Mouse (Mus musculus) kidney, adult 9 months (tissue): ENCODE measurements around the gene Sf3a1.
"Not testable (repeated sequence)": the region's sequence is repeated elsewhere in the genome, so short reads cannot be mapped to it uniquely, and the experiment has no call there.

ENCODE experiments used
- DNase-seq: peaks from one replicate; pipeline ENCODE4 v3.0.0; 2022

Gene Sf3a1

DNA sequence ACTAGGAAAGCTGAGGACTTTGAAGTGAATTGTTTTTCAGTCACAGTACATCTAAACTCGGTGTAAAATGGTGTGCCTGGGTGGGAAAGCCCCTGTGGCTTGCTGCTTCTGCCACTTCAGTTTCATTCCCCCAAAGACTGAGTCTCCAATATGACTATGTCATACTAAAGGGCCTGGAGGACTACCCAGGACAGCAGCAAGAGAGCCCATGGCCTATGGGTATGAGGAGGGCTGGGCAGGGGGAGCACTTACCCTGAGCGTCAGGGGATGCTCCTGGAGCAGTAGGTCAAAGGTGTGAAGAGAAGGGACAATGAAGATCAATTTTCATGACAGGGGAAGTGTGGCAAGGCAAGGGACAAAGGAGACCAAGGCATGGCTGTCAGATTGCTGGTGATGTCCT, 21.2 kb upstream of the Sf3a1 start:
- DNase-seq, result no peak

DNA sequence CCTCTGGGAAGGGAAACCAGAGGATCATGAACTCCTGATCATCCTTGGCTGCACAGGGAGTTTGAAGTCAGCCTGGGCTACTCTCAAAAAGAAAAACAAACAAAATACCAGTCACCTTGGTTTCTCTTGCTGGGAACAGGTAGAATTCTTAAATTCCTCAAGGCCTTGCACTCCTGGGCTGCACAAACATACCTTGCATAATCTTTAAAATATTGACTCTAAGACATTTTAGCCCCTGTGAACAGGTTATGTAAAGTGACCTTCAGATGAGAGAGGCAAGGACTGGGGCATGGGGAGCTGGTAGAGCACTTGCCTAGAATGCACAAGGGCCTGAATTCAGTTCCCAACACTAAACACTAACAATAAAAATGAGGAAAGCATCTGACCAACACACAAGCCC, 18.6 kb upstream of the Sf3a1 start:
- DNase-seq, result no peak

DNA sequence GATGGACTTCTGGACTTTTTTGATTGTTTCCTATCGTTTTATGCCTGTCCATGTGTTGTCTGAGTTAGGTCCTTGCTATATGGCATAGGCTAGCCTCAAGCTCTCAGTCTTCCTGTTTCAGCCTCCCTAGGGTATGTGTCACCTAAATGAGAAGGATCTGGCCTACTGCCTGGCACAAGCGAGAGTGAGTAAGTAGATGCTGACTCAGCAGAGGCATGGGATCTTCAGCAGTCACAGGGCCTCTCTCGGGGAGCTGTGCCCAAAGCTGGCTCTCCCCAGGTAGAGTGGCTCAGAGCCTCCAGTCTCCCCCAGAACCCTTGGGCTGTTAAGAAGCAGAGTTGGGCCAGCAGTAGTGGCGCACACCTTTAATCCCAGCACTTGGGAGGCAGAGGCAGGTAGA, 17.8 kb upstream of the Sf3a1 start:
- DNase-seq, result no peak

DNA sequence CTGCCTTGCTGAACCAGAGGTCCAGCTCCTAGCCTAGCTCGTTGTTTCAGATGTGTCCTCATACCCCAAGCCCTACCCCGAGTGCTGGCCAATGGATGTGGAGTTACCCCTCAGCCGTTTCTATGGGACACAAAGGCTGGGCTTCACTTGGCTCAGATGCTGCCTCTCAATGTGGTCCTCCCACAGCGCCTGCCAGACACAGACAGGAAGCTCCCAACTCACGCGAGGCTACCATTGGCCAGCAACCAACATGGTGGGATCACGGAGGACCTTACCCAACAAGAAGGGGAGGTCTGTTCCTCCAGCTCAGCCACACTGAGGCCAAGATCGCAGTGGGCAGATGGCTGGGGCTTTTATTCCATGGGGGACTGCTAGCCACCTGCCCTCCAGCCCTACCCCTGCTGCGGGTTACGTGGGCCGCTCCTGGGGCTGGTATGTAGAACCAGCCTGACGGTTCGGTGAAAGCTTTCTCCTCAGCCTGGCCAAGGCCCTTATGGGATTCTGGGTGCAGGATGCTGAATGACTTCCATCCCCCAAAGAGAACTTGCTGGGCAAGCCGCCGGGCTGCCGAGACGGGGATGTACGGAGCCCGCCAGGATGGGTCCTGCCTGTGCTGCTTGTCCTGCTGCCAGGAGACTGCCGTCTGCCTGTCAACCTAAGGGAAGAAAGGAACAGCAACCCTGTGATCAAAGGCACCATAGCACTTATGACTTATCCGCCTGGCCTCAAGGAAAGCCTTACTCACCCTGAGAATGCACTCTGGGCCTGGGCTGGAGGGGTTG, 16.7 kb upstream of the Sf3a1 start:
- no peak for DNase-seq

DNA sequence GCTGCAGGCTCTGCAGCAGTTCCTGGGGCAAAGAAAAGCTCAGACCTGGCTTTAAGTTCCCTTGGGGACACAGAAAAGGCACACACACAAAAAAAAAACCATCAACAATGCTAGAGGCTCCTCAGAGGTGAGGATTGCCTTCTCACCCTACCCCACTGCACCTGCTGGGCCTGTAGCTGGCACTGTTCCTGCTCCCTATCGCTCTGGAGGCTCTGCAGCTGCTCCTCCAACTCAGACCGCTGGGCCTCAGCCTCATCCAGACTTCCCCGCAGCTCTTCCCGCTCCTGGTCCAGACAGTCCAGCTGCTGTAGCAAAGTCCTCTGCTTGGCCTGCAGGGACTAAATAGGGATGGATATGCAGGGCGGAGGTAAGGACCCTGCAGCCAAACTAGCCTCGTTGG, 13.8 kb upstream of the Sf3a1 start:
- no peak for DNase-seq

DNA sequence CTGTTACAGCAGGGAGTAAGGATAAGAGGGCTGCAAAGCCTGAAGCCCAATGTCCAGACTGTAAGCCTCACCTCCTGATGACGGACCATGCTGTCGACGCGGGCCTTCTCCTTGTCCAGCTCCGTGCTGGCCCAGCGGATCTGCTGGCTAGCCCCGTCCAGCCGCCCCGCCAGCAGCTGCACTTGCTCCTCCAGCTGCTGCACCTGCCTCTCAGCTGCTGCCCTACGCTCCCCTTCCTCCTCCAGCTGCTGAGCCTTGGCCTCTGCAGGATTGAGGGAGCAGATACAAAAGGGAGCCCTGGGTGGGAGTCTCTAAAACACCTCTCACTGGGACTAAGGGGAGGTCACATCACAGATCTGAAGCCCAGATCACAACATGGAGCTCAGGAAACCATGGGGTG, 13.1 kb upstream of the Sf3a1 start:
- DNase-seq, result no peak

DNA sequence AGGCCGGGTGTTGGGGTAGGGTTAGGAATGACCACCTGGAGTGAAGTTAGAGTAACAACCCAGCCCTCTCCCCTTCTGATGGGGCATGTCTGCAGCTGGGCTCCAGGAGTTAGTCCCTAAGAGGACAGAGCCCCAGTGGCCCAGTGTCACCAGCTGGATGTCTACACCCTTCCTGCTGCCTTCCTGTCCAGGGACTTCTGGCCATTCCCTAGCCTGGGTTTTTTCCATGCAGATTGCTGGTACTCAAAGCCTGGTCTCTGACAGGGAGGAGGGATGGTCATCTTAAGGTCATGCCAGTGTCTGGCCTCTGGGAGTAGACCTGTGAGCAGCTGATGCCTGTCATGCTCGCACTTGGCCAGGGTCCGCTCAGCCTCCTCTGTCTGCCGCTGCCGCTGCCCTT, 12.0 kb upstream of the Sf3a1 start:
- peak; percentile 55 for DNase-seq

DNA sequence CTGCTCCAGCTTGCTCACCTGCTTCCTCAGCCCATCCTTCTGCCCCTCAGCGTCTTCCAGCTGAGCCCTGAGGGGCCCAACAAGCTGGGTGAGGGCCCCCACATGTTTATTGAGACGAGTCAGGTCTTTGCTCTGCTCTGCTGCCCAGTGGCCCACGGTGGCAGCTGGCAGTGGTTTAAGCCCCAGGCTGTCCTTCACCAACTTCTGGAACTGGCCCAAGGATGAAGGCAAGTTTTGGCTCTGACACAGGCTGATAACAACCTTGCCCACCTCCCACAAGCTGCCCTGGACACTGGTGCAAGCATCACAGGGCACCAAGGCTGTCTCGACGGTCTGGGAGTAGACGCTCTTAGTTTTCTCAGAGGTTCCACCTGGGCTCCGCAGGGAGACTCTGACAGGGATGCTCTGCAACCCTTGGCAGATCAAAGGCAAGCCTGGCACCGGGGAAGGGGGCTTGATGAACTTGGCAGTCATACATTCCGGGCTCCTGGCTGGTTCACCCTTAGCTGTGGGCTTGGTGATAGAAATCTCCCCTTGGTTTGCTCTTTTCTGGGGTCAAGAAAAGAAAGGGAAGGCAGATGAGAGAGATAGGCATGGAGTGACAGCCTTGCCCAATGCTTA, 11.5 kb upstream of the Sf3a1 start:
- no peak for DNase-seq

DNA sequence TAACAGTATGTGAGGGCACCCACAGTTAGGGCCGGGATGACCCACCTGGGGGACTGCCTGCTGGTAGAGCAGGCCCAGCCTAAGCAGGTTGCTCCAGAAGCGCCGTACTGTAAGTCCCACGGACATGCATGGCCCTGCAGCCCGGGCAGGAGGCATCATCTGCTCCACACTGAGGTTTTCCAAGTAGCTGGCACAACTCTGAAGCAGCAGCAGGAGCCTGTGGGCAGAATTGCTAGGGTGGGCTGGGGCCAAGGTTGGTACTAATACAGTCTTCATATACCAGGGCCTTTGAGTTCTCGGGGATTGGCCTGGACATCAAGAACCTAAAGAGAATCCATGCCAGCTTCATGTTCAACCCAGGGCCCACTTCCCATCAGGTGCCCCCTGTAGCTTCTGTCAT, 10.3 kb upstream of the Sf3a1 start:
- no peak for DNase-seq

DNA sequence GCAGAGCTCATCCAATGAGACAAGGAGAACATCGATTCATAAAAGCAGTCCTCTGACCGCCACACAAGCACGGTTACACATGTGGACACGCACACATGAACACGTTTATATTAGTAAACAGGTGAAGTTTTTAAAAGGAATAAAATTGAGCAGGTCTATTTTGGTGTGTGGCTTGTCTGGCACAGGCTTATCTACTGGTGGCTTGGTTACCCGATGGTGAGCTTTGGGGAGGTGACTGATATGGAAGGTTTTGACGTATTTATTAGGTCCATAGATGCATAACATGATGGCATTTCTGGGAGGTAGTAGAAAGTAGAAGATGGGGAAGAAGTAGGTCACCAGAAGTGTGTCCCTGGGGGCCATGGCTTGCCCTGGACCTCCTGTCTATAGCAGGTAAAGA, 6.5 kb upstream of the Sf3a1 start:
- no peak for DNase-seq

DNA sequence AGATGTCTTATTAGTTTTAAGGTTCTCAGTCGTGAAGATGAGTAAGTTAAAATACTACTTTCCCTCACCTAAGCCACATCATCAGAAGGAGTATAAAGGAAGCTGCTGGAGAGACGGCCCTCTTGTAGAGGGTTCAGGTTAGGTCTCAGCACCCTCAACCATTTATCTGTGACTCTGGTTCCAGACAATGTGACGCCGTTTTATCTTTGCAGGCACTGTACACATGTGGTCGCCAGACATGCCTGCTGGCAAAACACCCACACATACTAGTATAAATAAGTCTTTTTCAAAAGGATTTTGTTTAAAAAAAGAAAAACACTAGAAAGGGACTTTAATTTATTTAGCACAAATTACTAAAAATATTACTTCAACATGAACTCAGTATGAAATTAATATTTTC, 4.5 kb upstream of the Sf3a1 start:
- no peak for DNase-seq

DNA sequence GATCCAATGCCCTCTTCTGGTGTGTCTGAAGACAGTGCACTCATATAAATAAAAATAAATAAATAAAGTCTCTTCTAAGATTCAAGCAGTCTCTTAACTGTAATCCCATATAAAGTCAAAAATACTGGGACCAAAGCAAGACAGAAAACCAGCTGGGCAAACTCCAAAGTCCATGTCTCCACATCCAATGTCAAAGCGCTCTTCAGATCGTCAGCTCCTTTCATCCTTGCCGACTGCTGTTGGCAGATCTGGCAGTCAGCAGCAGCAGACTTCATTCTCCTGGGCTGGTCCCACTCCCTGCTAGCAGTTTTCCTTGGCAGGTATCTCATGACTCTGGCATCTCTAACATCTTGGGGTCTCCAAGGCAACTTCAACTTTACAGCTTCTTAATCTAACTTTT, 1.5 kb upstream of the Sf3a1 start:
- peak; percentile 71 for DNase-seq

DNA sequence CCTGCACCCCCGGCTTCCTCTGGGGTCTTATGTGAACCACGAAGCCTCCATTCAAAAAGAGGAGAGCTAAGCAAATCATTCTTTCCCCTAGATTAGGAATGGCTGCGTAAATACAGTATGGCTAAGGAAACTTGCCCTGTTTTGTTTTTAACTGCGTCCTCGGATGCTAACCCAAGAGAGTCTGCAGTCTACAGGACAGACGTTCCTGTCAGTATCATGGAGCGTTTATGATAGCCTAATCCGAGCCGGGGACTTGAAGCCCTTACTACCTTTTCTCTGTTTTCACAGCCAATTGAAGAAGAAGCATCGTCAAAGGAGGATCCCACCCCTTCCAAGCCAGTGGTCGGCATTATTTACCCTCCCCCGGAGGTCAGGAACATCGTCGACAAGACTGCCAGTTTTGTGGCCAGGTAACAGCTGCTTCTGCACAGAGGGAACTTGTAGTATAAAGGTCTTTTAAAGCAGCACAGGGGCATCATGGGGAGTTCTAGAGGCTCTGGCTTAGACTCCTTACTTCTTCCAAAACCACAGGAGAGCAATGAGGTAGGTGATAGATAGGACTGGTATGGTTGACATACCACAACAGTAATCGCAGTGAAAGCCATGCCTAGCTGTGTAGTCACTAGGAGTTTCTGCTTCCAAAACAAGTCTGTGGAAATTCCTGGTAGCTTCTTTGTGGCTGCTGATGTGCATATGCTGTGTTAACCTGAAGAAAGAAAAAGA, 769 bp downstream of the Sf3a1 start:
- DNase-seq, result no peak

DNA sequence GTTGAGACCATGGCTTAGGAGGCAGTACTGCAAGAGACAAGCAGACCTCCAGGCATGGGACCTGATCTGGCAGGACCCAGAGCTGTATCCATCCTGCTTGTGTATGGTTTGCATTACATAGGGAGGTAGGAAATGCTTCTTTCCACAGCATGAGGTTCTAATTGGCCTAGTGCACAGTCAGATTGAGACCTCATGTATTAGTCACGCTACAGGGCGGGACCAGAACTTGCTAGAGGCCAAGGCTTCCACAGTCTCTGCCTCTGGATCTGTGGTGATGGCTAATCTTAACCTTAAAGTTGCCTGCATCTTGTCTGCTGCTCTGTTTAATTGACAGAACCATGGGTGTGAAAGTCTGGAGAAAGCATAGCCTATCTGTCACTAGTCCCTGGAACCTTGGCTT, 4.6 kb downstream of the Sf3a1 start:
- DNase-seq, result no peak

DNA sequence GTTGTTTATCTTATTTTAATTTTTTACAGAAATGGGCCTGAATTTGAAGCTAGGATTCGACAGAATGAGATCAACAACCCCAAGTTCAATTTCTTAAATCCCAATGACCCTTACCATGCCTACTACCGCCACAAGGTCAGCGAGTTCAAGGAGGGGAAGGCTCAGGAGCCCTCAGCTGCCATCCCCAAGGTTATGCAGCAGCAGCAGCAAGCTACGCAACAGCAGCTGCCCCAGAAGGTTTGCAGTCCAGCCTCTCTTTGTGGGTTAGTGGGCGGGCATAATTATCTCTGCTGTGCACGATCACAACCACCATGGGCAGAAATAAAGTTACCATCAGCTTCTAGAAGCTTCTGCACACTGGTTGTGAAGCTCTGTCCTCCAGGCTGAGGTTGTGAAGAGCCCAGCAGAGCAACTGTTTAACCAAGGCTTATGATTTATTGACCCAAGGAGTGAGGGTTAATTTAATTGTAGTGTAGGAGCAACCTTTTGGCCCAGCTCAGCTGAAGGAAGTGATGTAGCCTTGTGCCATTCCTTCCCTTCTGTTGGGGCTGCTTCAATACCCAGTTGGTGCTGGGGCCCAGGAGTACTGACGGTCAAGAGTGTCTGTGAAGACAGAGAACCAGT, 6.4 kb downstream of the Sf3a1 start:
- peak; percentile 62 for DNase-seq

DNA sequence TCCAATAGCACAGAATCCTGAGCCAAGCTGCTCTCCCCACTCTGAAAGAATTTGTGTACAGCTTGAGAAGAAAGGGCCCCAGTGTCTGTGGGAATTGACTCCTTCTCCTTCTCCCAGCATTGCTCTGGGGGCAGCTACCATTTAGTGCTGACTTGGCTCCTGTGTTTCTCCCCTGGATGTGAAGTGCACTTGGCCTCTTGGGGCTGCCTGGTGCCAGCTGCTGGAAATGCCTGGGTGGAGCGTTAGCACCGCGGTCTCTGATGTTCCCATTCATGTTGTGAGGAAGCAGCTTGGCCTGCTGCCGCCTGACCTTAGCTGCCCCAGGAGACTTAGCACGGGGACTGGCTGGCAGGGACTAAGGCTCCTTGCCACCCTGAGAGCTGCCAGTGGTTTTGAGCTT, 14.4 kb downstream of the Sf3a1 start:
- peak; percentile 67 for DNase-seq

DNA sequence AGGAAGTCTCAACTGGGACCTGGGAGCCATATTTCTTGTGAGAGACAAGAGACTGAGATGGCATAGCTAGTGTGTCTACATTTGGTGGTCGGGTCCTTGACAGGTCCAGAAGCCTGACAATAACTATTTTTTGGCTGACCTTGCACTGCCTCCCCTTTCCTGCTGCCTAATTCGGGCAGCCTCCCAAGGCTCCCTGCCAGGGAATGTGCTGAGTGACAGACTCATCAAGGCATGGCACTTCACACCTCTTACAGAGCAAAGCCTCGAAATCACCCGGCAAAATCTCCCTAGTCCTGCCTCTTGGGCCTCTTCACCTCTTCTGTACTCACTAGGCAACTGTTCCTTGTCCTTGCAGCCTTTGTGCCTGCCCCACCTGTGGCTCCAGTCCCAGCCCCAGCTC, 17.6 kb downstream of the Sf3a1 start:
- DNase-seq, result peak; percentile 20

DNA sequence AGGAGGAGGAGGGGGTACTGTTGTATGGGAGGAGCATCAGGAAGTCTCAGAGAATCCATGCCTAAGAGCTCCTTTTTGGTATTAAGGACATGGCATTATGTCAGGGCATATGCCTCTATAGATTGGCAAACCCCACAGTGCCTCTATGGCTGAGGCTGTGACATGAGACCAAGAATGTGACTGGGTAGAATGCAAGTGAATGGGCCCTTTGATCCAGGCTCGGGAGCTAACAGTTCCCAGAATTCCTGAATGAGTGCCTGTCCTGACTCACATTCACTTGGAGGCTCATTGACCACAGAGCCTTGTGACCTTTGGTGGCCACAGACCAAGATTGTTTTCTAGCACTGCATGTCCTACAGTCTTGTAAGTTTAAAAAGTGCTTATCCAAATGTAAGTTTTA, 21.9 kb downstream of the Sf3a1 start:
- peak; percentile 25 for DNase-seq

DNA sequence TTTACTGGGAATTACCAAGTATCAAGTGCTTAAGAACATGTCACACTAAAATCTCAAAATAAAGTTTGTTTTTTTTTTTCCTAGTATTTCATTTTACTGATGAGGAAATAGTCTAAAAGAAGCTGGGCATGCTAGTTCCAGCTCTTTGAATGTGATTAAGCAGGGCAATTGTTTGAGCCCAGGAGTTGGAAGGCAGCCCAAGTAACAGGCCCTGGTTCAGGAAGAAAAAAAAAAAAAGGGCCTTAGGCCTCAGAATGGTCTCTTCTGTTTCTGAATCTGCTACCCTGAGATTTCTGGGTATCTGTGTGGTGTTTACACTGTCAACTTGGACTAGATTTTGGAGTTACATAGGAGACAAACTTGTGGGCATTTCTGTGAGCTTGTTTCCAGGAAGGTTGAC, 23.4 kb downstream of the Sf3a1 start:
- peak; percentile 32 for DNase-seq

DNA sequence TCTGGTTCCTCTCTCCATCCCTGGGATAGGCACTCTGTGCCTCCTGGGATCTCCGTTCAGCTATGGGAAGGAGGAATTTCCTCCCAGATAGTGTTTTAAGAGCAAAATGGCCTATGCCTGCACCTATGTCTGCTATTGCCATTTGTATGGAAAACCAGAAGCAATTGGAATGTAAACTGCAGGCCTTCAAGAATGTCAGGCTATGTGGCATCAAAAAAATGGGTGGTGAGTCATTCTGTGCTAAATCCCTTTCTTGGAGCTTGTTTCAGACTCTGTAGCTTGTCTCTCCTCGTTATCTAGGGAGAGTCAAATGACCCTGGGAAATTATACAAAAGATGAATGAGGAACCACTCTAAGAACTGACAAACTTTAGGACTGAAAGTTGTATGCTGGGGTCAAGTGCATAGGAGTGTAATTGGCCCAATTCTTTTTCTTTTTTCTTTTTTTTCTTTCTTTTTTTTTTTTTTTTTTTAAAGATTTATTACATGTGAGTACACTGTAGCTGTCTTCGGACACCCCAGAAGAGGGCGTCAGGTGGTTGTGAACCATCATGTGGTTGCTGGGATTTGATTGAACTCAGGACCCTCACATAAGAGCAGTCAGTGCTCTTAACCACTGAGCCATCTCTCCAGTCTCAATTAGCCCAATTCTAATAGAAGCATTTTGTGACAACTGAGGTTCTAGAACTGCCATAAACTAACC, 24.3 kb downstream of the Sf3a1 start:
- no peak for DNase-seq

DNA sequence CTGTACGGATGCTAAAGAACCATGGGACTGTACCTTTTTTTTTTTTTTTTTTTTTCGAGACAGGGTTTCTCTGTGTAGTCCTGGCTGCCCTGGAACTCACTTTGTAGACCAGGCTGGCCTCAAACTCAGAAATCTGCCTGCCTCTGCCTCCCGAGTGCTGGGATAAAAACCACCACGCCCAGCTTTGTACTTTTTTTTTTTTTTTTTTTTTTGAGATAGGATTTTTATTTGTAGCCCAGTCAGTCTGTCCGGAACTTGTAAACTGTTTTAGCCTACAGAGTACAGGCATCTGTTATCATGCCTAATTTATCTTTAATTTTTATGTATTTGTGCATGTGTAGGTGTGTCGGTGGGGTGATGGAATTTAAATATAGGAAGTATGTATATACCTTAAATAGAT, 25.3 kb downstream of the Sf3a1 start:
- DNase-seq, result not testable (repeated sequence)

DNA sequence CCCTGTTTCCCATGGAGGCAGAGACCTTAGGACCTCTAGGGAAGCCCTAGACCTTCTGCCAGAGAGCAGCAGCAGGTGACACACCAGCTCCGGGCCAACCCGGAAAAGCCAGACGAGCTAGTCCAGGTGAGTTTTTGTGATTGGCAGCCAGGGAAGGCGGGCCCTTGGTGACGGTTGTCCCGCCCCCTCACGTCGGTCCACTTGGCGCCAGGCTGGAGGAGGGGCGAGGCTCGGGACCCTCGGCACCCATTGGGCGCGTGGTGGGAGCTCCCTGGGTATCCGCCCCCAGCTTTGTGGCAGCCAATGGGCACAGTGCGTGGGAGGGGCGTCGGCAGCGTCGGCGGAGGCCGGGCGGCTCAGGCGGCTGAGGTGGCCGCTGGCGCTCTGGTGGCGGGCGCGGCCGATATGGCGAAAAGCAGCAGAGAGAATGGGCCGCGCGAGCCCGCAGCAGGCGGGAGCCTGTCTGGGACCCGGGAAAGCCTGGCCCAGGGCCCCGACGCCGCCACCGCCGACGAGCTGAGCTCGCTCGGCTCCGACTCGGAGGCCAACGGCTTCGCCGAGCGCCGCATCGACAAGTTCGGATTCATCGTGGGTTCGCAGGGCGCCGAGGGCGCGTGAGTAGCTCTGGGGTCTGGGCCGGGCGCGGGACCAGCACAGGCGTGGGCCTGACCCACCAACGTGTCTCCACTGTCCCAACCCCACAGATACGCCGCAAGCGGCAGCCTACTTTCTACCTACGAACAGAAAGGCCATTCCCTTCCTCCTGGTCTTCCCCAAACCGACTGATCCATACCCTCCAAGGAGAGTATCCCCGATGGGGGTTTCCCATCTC, 26.6 kb downstream of the Sf3a1 start, which contains the start of gene Tbc1d10a:
Tbc1d10a (plus strand) TSS at position 304 of the 832 bp plus-strand sequence.
- peak; percentile 99 for DNase-seq
